Mouse (Mus musculus) heart, embryonic 12.5 days (tissue): ENCODE results near the gene Tmem139. TPM values are rescaled to one million over a fixed set of nuclear protein-coding genes. Genes with fewer than 3 reads are reported as not detected.
A peak's percentile ranks its signal among the peaks of the same experiment; 100 is the strongest.

Experiments
- ATAC-seq: fragments of 200-750 bp; cut with Nextera tagmentation; 2 replicates; pipeline ENCODE4 v1.8.0; 2017; ENCODE audit warnings: moderate TSS enrichment, moderate library complexity; ENCODE audit not compliant: insufficient number of reproducible peaks, low FRiP score
- H3K27ac ChIP-seq: fragments of 300-500 bp; sonication (generic); 2 replicates; pipeline ENCODE4 v1.5.1; 2016; ENCODE audit warnings: mild to moderate bottlenecking, moderate library complexity; ENCODE audit not compliant: poor library complexity, severe bottlenecking
- H3K27me3 ChIP-seq: fragments of 300-500 bp; sonication (generic); replicated peaks from 2 replicates; pipeline ENCODE4 v1.6.1; 2016; ENCODE audit warnings: mild to moderate bottlenecking, moderate library complexity
- H3K36me3 ChIP-seq: fragments of 300-500 bp; sonication (generic); 2 replicates; pipeline ENCODE4 v1.6.1; 2016; ENCODE audit warnings: mild to moderate bottlenecking, moderate library complexity
- H3K4me1 ChIP-seq: fragments of 300-500 bp; sonication (generic); replicated peaks from 2 replicates; pipeline ENCODE4 v1.6.1; 2016; ENCODE audit warnings: mild to moderate bottlenecking
- H3K4me2 ChIP-seq: fragments of 300-500 bp; sonication (generic); 2 replicates; pipeline ENCODE4 v1.6.1; 2016; ENCODE audit warnings: mild to moderate bottlenecking, moderate library complexity
- H3K4me3 ChIP-seq: fragments of 300-500 bp; sonication (generic); 2 replicates; pipeline ENCODE4 v1.5.1; 2016; ENCODE audit warnings: mild to moderate bottlenecking
- H3K9ac ChIP-seq: fragments of 300-500 bp; sonication (generic); 2 replicates; pipeline ENCODE4 v1.6.1; 2016; ENCODE audit warnings: mild to moderate bottlenecking, moderate library complexity
- H3K9me3 ChIP-seq: fragments of 300-500 bp; sonication (generic); replicated peaks from 2 replicates; pipeline ENCODE4 v1.6.1; 2016; ENCODE audit warnings: mild to moderate bottlenecking, moderate library complexity
- WGBS: fragments of 180-500 bp; shearing (Covaris S2); methylation state at CpG from one replicate; pipeline ENCODE4 v1.1.7; 2016; 5-methylcytosine and 5-hydroxymethylcytosine counted together
- polyA plus RNA-seq: library from polyadenylated mRNA; unstranded; fragments of >200 nt; fragmentation: Nextera tagmentation; extraction: Ambion mirVana; gene quantifications from 2 replicates; pipeline ENCODE4 v1.2.1, GENCODE M21; 2016

Tmem139 gene
- polyA plus RNA-seq: 0.19 and 0.27 TPM in 2 replicates

DNA sequence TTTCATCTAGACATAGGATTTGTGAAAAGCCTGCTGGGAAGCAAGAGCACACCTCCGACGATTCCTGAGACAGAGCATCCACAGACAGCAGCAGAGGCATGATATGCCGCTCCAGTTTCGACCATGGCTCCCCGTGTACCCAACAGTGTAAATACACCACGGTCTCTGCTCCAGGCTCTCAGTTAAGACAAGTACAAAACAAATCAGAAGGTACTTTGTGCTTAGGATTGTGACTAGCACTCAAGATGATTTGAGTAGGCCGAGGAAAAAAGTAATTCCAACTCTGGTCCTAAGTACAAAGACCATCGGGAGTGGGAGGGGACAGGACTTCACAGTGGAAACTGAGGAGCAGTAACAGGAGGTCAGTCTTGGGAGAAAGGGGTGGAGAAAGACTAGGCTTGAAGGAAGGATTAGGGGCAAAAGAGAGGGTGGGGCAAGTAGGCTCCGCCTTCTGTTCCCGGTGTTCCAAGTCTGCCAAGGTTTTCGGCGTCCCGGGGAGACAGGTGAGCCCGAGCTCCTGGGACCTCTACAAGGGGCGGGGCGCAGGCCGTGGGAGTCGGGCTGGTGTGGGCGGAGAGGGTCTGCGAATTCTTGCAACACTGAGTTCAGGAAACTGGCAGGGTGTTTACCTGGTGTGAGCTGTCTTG lies at the start of gene Tmem139:
Gene Tmem139 (plus strand): TSS at position 447 of the 647 bp plus-strand sequence.
- H3K27me3 ChIP-seq: peaks cover 3% of the 10 kb centered on the region; the same call in 1 of the 2 replicates
- no peak for ATAC-seq
- H3K9ac ChIP-seq: peak within 1 kb of the TSS; percentile 33; the same call in 1 of the 2 replicates
- no peaks in the 10 kb centered on the region for H3K36me3 ChIP-seq
- H3K4me1 ChIP-seq: peaks cover 9% of the 10 kb centered on the region; the same call in 1 of the 2 replicates
- peak within 1 kb of the TSS; percentile 61 for H3K4me2 ChIP-seq
- peak within 1 kb of the TSS; percentile 30 for H3K4me3 ChIP-seq
- 17% methylated on average over 20 of the region's 20 CpGs for WGBS
- no peak within 1 kb of the TSS for H3K27ac ChIP-seq
- no peaks in the 10 kb centered on the region for H3K9me3 ChIP-seq

DNA sequence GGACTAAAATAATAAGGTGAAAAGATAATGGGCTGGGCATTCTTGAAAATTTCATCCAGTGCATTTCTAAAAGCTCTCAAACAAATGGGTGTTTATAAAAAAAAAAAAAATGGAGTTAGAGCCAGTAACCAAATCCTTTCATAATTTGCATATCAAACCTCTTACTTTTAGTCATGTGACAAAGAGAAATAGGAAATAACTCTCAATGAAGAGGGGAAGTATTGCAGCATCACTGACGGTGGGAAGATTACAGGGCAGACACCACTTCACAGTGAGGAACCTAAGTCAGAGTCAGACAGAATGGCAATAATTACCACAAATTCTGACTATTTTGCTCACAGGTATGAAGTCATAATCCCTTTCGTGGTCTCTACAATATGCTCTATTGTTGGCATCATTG lies 46.7 kb upstream of the Tmem139 start, which contains the start of gene Tas2r144:
Gene Tas2r144 (plus strand): TSS at position 301 of the 400 bp plus-strand sequence.
- no peaks in the 10 kb centered on the region for H3K36me3 ChIP-seq
- H3K4me2 ChIP-seq: no peak within 1 kb of the TSS
- H3K4me3 ChIP-seq: no peak within 1 kb of the TSS
- H3K9ac ChIP-seq: no peak within 1 kb of the TSS
- 75% methylated on average over 2 of the region's 2 CpGs for WGBS
- H3K4me1 ChIP-seq: no peaks in the 10 kb centered on the region
- H3K27me3 ChIP-seq: no peaks in the 10 kb centered on the region
- no peaks in the 10 kb centered on the region for H3K9me3 ChIP-seq
- ATAC-seq: no peak
- no peak within 1 kb of the TSS for H3K27ac ChIP-seq

DNA sequence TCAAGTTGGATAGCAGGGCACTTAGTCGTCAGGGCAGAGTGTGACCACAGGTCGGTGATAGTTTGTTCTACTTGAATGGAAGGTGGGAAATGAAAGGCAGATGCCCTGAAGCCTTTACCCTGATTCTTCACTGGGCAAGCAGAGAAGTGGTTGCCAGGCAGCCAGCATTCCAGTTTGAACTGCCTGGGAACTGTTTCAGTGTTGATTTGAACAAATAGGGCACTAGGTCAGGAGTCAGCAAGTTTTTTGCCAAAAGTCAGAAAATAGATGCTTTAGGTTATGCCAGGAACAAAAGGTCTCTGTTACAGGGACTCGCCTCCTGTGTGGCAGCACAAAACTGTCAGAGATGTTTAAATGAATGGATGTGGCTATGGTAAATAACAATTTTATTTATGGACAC lies 39.5 kb upstream of the Tmem139 start:
- no peak for ATAC-seq
- no peak overlapping the region for H3K27ac ChIP-seq
- no peaks in the 10 kb centered on the region for H3K9me3 ChIP-seq
- H3K36me3 ChIP-seq: no peaks in the 10 kb centered on the region
- no peak overlapping the region for H3K9ac ChIP-seq
- H3K4me1 ChIP-seq: no peaks in the 10 kb centered on the region
- no peak overlapping the region for H3K4me2 ChIP-seq
- 64% methylated on average over 3 of the region's 3 CpGs for WGBS
- no peak overlapping the region for H3K4me3 ChIP-seq
- 0 out of 2 replicates have a peak, but pooled peaks cover 5% of the 10 kb centered on the region for H3K27me3 ChIP-seq

DNA sequence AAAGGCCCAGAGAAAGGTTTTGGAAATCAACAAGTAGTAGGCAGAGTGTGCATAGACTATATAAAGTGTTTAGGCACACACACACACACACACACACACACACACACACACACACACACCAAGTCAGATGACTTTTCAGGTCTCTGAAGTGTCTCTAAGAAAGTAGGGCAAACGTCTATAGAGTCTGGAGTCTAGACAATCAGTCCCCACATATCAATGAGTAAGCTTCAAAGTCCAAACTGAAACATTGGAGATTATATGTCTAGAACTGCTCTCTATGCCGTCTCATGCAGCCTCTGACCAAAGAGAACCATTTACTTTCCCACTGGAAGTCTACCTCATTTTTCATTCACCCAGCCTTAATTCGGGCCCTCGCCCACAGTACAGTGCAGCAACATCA lies 36.7 kb upstream of the Tmem139 start:
- no peak overlapping the region for H3K4me2 ChIP-seq
- H3K4me3 ChIP-seq: no peak overlapping the region
- H3K27ac ChIP-seq: no peak overlapping the region
- 0 out of 2 replicates have a peak, but pooled peaks cover 5% of the 10 kb centered on the region for H3K27me3 ChIP-seq
- H3K36me3 ChIP-seq: no peaks in the 10 kb centered on the region
- WGBS: 60% methylated on average over 4 of the region's 4 CpGs
- ATAC-seq: no peak
- H3K4me1 ChIP-seq: no peaks in the 10 kb centered on the region
- no peak overlapping the region for H3K9ac ChIP-seq
- no peaks in the 10 kb centered on the region for H3K9me3 ChIP-seq

DNA sequence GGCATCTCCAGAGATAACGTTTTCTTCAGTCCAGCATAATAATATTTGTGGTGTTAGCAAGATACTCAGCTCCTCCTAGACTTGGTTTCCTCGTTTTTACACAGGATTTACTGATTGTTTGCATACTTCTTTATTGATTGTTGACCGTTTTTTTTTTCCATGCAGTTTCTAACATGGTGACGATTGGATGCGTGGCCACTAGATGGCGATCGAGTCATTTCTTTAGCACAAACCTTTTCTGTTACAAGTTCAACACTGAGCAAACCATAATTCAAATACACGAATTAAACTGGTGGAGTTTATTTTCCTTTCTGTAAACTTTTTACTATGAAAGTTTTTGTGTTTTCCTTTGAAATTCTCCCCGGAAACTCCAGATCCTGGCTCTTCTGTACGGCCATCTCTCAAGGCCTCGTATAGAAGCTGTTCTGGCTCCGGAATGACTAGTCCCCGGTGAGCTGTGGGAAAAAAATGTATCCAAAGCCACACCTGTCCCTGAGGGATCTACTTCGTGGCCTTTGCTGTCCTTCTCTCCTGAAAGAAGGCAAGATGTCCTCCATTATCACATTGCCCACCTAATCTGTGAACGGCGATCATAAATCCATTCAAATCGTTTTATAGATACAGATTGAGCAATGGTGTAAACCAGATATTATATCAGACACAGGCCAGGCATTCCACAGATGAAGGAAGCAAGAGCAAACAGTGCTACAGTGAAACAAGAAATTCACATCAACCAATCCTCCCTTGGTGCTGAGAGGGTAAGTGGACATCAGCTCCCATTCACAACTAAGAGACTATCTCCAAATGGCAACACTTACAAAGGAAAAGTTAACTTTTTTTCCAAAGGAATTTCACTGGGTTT lies 34.3 kb upstream of the Tmem139 start:
- no peaks in the 10 kb centered on the region for H3K9me3 ChIP-seq
- H3K36me3 ChIP-seq: no peaks in the 10 kb centered on the region
- H3K27ac ChIP-seq: no peak overlapping the region
- no peak for ATAC-seq
- no peak overlapping the region for H3K9ac ChIP-seq
- H3K4me1 ChIP-seq: no peaks in the 10 kb centered on the region
- H3K4me3 ChIP-seq: no peak overlapping the region
- no peak overlapping the region for H3K4me2 ChIP-seq
- 0 out of 2 replicates have a peak, but pooled peaks cover 5% of the 10 kb centered on the region for H3K27me3 ChIP-seq
- 32% methylated on average over 17 of the region's 17 CpGs for WGBS

DNA sequence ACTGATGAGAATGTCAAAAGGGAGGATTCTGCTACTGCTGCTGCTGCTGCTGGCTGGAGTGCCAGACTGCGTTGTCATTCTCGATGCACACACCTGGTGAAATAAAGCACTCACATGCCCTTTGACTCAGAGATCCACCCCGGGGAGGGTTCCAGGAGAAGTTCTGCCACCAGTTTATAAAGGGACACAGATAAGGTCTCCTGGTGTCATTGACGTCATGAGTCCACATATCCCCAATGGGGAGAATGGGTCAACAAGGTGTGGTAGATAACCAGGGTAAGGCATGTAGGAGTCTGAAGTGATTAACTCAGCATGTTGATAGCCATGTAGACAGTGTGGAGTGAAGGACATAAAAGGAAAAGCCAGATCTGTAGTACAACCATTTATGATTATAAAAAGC lies 32.2 kb upstream of the Tmem139 start:
- Histone ChIP-seq H3K27me3 (0 out of 2 replicates have a peak, but pooled peaks cover 5% of the 10 kb centered on the region), H3K9ac (no peak overlapping the region), H3K36me3 (no peaks in the 10 kb centered on the region), H3K4me1 (no peaks in the 10 kb centered on the region), H3K27ac (no peak overlapping the region), H3K9me3 (no peaks in the 10 kb centered on the region), H3K4me3 (no peak overlapping the region), H3K4me2 (no peak overlapping the region)
- 53% methylated on average over 4 of the region's 4 CpGs for WGBS
- ATAC-seq: no peak

DNA sequence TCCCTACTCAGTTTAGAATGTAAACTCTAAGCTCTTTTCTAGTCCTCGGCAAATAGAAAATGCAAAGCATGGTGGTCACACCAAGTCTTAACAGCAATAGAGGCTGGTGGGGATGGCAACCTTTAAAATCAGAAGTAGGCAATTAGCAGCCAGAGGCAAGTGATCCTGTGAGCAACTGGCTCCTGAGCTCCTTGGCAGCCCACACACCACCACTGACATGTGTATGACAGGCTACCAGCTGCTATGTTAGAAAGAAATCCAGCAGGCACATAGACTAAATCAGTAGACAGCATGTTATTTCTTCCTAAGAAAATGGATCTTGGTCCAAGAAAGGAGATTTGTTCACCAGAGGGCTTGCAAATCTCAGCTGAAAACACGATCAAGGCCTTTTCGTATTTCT lies 30.6 kb upstream of the Tmem139 start:
- H3K4me1 ChIP-seq: no peaks in the 10 kb centered on the region
- no peak overlapping the region for H3K4me2 ChIP-seq
- no peak overlapping the region for H3K4me3 ChIP-seq
- H3K36me3 ChIP-seq: no peaks in the 10 kb centered on the region
- WGBS: 81% methylated on average over 3 of the region's 3 CpGs
- no peaks in the 10 kb centered on the region; the same call in 1 of the 2 replicates for H3K27me3 ChIP-seq
- H3K27ac ChIP-seq: no peak overlapping the region
- no peak overlapping the region for H3K9ac ChIP-seq
- ATAC-seq: no peak
- H3K9me3 ChIP-seq: no peaks in the 10 kb centered on the region

DNA sequence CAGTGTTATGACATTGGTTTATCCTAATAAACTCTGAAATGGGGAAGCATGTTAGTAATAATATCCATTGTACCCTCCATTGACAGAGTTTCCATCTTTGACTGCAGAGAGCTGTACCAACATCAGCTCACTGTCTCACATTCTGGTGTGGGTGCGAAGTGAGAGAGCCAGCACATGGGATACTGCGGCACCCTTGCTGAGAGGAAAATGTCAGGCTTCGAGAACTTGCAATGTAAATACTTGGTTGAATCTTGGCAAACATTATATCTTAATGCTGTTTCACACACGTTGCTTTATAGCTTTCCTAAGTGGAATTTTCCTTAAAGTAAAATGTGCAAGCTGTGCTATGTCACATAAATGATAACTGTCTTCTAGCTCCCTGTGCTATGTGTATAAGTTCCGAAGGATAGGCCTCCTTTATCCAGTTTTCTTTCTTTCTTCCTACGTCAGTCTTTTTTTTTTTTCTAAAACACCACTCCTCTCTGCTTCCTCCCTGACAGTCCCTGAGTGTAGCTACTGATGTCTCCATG lies 24.4 kb upstream of the Tmem139 start:
- no peak overlapping the region for H3K27ac ChIP-seq
- no peaks in the 10 kb centered on the region for H3K36me3 ChIP-seq
- no peak overlapping the region for H3K4me2 ChIP-seq
- H3K9me3 ChIP-seq: no peaks in the 10 kb centered on the region
- no peaks in the 10 kb centered on the region for H3K4me1 ChIP-seq
- 62% methylated on average over 6 of the region's 6 CpGs for WGBS
- H3K4me3 ChIP-seq: no peak overlapping the region
- no peak overlapping the region for H3K9ac ChIP-seq
- no peak for ATAC-seq
- no peaks in the 10 kb centered on the region; the same call in 1 of the 2 replicates for H3K27me3 ChIP-seq

DNA sequence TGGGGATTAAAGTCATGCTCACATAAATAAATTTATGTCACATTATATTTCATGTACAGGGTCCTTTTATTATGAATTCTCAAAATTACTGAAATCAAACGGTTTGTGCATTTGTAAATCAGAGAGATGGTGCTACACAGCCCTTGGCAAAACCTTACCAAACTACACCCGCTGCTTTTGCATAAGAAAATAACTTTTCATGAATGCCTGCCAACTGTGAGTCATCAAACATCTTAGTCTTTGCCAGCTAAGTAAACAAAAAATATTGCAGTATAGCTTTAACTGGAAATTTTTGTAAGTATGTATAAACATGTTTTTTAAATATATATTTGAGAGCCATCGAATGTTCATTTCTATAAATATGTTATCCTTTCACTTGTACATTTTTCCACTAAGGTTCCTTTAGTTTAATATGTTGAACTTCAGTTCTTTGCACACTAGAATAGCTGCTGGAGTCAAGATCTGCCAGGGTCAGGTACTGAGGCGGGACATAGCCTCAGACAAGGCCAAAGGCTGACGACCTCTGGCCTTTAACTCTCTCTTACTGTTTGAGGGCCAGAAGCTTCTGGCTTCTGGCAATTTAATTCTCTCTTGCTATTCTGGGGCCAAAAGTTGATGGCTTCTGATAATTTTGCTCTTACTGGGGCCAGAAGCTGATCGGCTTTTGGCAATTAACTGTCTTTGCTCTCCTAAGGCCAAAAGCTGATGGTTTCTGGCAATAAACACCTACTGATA lies 20.3 kb upstream of the Tmem139 start:
- no peak overlapping the region for H3K4me2 ChIP-seq
- ATAC-seq: no peak
- no peak overlapping the region for H3K27ac ChIP-seq
- H3K36me3 ChIP-seq: no peaks in the 10 kb centered on the region
- no peak overlapping the region for H3K4me3 ChIP-seq
- 72% methylated on average over 6 of the region's 6 CpGs for WGBS
- peaks cover 9% of the 10 kb centered on the region for H3K4me1 ChIP-seq
- H3K27me3 ChIP-seq: peaks cover 1% of the 10 kb centered on the region
- H3K9ac ChIP-seq: no peak overlapping the region
- H3K9me3 ChIP-seq: no peaks in the 10 kb centered on the region

DNA sequence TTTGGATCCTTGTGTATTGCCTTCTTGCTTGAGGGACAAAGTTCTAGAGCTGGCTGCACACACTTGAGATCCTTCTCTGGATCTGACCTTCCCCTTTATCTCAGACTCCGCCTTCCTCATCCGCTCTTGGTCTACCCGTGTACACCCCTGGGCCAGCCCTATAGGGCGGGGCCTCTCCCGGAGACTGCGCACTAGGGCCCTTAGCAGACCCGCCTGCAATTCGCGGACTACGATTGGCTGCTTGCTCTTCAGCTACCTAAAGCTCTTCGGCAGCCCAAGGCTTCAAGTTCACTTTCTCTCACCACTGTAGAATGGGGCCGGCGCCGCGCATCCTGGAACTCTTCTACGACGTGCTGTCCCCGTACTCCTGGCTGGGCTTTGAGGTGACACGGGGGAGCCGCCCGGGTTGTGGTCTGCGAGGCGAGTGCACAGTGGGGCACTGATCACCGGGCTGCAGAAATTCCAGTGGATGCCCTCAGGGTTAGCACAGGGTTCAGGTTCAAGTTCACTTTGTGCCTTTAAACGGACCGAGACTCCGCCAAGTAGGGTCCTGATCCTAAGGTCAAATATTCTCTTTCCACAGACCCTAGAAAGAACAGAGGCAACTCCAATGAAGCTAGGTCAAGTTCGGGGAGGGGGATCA lies 15.9 kb upstream of the Tmem139 start, which contains the start of gene Gstk1:
Gene Gstk1 (plus strand): TSS at position 225 of the 643 bp plus-strand sequence.
- no peaks in the 10 kb centered on the region for H3K36me3 ChIP-seq
- 3% methylated on average over 28 of the region's 28 CpGs for WGBS
- H3K4me1 ChIP-seq: peaks cover 10% of the 10 kb centered on the region
- ATAC-seq: peak; percentile 98
- H3K9me3 ChIP-seq: no peaks in the 10 kb centered on the region
- H3K27me3 ChIP-seq: peaks cover 13% of the 10 kb centered on the region
- peak within 1 kb of the TSS; percentile 73 for H3K9ac ChIP-seq
- H3K4me2 ChIP-seq: peak within 1 kb of the TSS; percentile 86
- H3K27ac ChIP-seq: no peak within 1 kb of the TSS
- peak within 1 kb of the TSS; percentile 57 for H3K4me3 ChIP-seq
